Mouse (Mus musculus) olfactory bulb, adult 2 months (tissue): ENCODE data around the gene Zfp750.

Source experiments
- CTCF ChIP-seq: fragments of 200-500 bp; IDR thresholded peaks from 2 replicates; pipeline ENCODE4 v1.5.1; 2012; ENCODE audit warnings: low read depth, mild to moderate bottlenecking, low read length, moderate library complexity; ENCODE audit not compliant: insufficient read depth
- POLR2A ChIP-seq: fragments of 200-500 bp; IDR thresholded peaks from 2 replicates; pipeline ENCODE4 v1.6.1; 2012; ENCODE audit warnings: mild to moderate bottlenecking, low read depth, low read length, moderate library complexity; ENCODE audit not compliant: insufficient read depth

GRCm38 (mm10) chr11:121556727-121557126 is 37.6 kb upstream of the Zfp750 start:
- TF ChIP-seq POLR2A (no peak), CTCF (no peak)
